Mouse (Mus musculus): ENCODE data around the gene Dock8.

The Dock8 gene

DNA sequence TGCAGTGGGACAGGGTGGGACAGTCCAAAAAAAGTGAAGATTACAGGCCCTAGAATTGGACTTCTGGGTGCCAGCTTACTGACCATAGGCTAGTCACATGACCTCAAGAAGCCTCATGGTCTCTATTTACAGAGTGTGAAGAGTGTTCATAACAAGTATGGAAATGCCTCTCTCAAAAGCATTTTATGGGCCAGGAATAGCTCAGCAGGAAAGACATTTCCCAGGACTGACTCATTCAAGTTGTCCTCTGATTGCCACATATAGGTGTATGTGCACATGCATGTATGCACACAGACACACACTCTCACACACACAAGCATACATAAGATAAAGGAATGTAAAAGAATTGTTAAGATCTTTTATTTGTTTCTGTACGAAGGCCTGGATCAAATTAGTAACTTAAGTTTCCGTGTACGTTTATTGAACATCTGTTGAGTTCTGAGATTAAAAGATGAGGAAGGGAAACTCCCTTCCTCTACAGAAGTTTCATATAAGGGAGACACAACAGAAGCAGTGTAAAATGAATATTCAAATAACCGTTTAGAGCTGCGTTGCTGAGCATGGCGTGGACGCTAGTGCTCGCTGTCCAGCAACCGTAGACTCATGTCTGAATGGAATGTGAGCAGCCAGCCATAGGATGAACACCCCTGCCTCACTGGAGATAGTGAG is 63.0 kb downstream of the Dock8 start:
- 90% methylated on average over 9 of the region's 9 CpGs for WGBS

GRCm38 (mm10) chr19:25062857-25063240 is 63.5 kb downstream of the Dock8 start:
- WGBS, result 90% methylated on average over 2 of the region's 2 CpGs

GRCm38 (mm10) chr19:25066229-25066628 is 66.9 kb downstream of the Dock8 start:
- 56% methylated on average over 9 of the region's 9 CpGs for WGBS

DNA sequence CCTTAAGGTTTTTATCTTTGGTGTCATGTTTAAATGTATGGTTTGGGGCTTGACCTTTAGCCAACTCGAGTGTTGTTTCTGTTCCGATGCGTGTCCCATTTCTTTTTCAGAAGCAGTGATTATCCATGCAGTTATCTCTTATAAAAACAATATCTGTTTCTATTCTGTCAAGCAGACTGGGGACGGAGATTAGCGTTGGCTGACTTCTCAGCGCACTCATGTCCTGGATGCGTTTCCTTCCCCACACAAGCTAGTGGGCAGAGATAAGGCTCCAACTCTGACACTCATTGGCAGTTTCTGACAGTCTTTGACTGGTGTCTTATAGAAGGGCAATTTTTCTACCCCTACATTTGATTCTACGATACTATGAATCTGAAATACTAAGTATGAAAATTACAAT is 69.2 kb downstream of the Dock8 start:
- whole genome bisulfite sequencing, result 82% methylated on average over 8 of the region's 8 CpGs

DNA sequence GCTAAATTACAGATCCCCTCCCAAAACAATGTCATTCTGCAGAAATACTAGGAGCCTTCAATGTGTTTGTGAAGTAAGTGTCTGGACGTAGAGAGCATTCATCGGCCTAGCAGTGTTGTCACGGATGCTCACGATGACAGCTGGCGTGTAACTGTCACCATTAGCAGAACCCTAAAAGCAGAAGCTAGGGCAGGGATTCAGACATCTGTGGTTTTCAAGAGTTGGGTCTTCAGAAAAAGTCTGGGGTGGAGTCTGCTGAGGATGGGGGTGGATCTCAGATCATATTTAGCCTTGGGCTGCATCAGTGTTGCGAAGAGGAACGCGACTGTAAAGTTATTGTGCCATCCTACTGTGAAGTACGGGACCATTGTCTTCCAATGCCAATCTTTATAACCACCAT is 73.2 kb downstream of the Dock8 start:
- WGBS, result 86% methylated on average over 9 of the region's 9 CpGs

GRCm38 (mm10) chr19:25074741-25075140 is 75.4 kb downstream of the Dock8 start:
- 56% methylated on average over 6 of the region's 6 CpGs for WGBS

DNA sequence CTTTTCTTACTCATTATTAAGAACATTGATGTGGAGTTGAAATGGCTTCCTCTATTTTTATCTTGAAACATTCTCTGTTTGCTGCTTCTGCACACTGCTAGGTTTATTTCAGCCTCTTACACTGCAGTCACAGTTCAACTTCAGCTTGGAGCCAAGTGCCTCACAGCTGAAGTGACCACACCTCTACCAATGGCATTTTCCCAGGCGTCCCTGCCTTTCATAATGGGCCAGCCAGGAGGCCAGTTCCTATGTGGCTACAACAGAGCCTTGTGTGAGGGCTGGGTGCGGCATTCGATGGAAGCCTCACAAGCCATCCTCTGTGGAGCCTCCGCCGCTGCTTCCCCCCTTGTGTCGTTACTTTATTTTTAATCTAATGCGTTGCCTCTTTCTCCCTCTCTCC is 78.3 kb downstream of the Dock8 start:
- 50% methylated on average over 7 of the region's 7 CpGs for WGBS

DNA sequence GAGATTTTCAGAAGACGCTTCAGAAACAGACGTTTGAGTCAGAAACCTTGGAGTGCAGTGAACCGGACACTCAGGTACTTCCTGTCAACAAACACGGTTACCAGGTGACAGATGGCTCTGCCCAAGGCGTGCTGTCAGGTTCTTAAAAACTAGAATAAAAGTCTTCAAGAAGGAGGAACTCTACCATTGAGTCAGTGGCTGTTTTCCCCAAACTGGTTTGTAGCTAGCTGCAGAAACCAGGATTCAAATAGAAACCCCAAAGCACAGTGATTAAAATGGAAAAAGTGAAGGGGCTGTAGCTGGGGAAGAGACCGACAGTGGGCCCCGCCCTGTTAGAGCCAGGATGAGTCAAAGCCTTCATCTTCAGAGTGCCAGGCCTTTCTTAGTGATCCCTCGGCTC is 78.8 kb downstream of the Dock8 start:
- WGBS, result 81% methylated on average over 8 of the region's 8 CpGs

DNA sequence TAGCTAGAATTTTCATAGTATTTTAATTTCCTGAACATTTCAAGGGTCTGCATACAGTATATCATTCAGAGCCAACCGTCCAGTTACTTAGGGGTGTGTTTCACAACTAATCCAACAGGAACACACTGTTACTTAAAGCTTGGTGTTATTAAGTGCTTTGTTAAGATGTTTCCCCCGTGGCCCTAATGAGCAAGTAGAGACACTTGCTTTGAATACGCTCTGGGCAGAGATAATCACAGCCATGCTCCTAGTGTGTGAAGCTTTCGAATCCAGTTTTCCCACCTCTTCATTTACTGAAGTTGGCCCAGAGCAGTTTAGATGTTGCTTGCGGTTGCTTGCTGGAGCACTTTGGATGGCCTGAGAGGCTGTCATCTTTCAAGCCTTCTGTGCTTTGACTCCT is 80.8 kb downstream of the Dock8 start:
- 79% methylated on average over 5 of the region's 5 CpGs for WGBS

DNA sequence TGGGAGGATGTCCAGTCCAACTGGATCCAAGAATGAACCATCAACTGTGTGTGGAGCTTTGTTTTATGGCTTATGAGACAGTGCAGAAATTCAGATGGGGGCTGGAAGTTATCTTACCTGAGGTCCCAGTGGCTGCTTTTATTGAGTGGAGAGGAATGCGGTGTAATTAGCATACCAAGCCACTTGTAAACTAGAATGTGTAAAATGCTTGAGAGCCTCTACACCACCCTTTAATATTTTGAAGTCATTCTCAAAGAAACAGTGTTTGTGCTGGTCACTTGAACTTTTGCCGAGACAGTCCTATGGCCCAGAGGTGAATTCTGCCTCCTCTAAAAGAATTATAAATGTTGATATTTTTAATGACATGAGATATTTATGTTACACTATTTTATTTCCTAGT is 83.5 kb downstream of the Dock8 start:
- 92% methylated on average over 2 of the region's 2 CpGs for WGBS

DNA sequence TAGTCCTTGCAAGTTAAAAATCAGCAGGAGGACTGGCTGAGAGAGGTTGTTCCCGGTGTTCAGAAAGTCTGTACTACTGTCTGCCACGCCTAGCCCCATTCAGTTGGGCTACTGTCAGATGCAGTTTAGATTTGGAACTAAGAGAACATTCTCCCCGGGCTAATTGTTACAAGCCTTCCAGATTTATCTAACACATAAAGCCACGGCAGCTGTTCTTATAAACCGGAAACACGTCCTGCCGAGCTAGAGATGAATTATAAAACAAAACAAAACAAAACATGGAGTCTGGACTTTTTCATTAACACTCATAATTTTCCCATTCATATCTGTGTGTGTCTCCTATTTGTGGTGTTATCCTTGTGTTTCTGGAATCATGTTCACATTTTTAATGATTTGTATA is 87.8 kb downstream of the Dock8 start:
- WGBS, result 61% methylated on average over 7 of the region's 7 CpGs

GRCm38 (mm10) chr19:25089746-25090145 is 90.4 kb downstream of the Dock8 start:
- 94% methylated on average over 7 of the region's 7 CpGs for WGBS

- 77% methylated on average over 3 of the region's 3 CpGs for WGBS
These were observed 95.8 kb downstream of the Dock8 start for GRCm38 (mm10) chr19:25095135-25095534.

- 91% methylated on average over 9 of the region's 9 CpGs for WGBS
These were observed 97.0 kb downstream of the Dock8 start for GRCm38 (mm10) chr19:25096316-25096715.

GRCm38 (mm10) chr19:25096986-25097385 is 97.7 kb downstream of the Dock8 start:
- 63% methylated on average over 4 of the region's 4 CpGs for WGBS

GRCm38 (mm10) chr19:25097506-25097905 is 98.2 kb downstream of the Dock8 start:
- 84% methylated on average over 7 of the region's 7 CpGs for WGBS

DNA sequence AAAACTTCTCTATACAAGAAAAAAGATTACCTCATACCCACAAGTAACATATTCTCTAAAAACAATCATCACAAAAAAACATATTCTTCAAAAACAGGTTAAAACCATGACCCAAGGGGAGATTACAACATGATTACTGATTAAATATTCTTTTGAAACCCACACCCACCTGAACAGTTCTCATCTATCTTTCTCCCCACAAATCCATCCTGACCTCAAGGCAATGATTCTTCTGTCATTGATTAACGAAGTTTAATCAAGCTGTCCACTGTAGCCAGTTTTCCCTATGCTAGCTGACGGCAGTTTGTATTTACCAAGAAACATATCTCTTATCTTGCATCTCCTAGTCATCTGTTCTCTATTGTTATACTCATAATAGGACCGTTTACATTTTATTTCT is 98.6 kb downstream of the Dock8 start:
- WGBS, result 88% methylated on average over 3 of the region's 3 CpGs

- WGBS, result 94% methylated on average over 4 of the region's 4 CpGs
These were observed 99.6 kb downstream of the Dock8 start for GRCm38 (mm10) chr19:25098941-25099340.

DNA sequence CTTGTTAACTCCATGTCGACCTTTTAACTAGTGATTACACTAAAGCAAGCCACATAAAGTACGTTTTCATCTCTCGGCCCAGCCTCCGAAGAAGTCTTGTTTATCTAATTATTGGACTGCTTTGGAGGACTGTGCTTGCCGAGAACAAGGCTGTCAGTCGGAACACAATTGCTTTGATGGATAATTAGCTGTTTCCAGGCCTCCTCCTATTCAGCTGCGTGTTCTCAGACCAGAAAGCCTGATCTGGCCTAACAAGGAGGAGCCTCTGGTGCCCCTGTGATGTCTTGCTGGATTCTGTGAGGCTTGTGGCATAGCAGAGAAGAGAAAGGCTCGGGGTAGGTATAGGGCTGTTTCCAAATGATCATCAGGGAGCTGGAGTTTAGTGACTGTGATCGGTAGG is 106.3 kb downstream of the Dock8 start:
- WGBS, result 66% methylated on average over 9 of the region's 9 CpGs

GRCm38 (mm10) chr19:25106315-25106714 is 107.0 kb downstream of the Dock8 start:
- 88% methylated on average over 8 of the region's 8 CpGs for WGBS

DNA sequence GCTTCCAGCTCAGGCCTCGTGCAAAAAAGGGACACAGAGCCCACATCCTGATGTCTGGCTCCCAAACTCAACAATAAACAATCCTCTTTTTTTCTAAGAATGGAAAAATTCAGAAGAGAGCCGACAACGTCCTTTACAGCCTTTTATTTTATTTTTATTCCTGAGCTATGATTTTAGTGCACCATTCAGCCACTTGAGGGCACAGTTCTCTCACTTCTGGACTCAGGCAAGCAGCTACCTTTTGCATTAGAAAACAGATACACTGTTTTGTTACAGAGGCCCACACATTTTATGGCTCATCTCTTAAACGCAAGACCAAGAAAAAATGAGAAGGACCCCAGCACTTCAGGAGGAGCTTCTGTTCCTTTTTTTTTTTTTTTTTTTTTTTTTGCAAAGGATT is 108.1 kb downstream of the Dock8 start:
- 9% methylated on average over 4 of the region's 4 CpGs for WGBS

DNA sequence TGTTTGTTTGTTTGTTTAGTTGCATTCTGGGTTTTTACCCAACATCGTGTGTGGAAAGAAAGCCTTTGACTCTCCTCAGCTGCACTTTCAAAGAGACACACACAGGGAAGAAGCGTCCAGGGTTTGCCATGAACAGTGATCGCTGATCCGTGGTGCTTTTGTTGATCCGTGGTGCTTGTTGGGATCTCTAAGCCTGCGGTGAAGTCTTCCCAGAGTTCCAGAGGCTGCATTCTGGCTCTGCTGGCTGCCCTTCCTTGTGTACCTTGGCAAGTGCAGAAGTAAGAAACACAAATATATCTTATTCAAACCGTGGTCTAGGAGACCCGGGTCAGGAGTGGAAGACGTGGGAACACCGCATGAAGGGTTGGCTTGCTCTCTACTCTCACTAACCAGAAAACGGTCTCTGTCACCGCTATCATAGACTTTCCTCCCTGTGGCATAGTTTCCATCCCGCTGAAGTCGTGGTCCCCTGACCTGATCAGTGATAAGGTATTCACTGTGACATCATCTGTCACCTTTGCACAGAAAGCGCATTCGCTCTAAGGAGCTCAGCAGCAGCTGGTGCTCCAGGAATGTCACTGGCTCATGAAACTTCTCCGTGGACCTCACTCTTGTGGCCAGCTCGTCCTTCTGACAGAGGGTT is 112.4 kb downstream of the Dock8 start:
- 69% methylated on average over 18 of the region's 18 CpGs for WGBS

GRCm38 (mm10) chr19:25116981-25117380 is 117.6 kb downstream of the Dock8 start:
- WGBS, result 89% methylated on average over 2 of the region's 2 CpGs

DNA sequence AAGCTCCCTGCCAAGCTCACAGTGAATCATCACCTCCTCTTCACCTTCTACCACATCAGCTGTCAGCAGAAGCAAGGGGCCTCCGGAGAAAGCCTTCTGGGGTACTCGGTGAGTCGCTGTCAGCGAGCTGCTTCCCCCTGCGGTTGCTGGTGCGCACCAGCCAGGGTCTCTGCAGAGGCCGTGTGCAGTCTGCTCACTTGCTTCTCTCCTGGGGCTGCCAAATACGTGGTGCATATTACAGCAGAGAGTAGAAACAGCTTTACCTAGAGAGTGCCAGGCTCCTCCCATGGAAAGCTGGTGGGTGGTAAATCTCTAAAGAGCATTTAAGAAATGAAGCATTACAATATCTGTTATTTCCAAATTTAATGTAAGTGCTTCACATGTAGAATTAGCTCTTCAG is 123.1 kb downstream of the Dock8 start:
- 41% methylated on average over 8 of the region's 8 CpGs for WGBS
